Mouse (Mus musculus) intestine, postnatal 0 days (tissue): ENCODE results near the gene Ankrd22. TPM values are rescaled to one million over a fixed set of nuclear protein-coding genes. Genes with fewer than 3 reads are reported as not detected.
A peak's percentile ranks its signal among the peaks of the same experiment; 100 is the strongest.

Source experiments
- ATAC-seq: fragments of 200-750 bp; cut with Nextera tagmentation; 2 replicates; pipeline ENCODE4 v1.8.0; 2017; ENCODE audit warnings: mild to moderate bottlenecking, moderate TSS enrichment, moderate library complexity
- H3K27ac ChIP-seq: fragments of 300-500 bp; sonication (generic); 2 replicates; pipeline ENCODE4 v1.5.1; 2014; ENCODE audit warnings: mild to moderate bottlenecking, low read depth, low read length, moderate library complexity
- H3K27me3 ChIP-seq: fragments of 300-500 bp; sonication (generic); replicated peaks from 2 replicates; pipeline ENCODE4 v1.6.1; 2014; ENCODE audit warnings: low read length, mixed read lengths; ENCODE audit not compliant: control insufficient read depth, insufficient read depth
- H3K36me3 ChIP-seq: fragments of 300-500 bp; sonication (generic); 2 replicates; pipeline ENCODE4 v1.6.1; 2014; ENCODE audit warnings: mild to moderate bottlenecking, moderate library complexity; ENCODE audit not compliant: control insufficient read depth, insufficient read depth
- H3K4me1 ChIP-seq: fragments of 300-500 bp; sonication (generic); replicated peaks from 2 replicates; pipeline ENCODE4 v1.6.1; 2014; ENCODE audit warnings: antibody characterized with exemption, low read length, mixed read lengths; ENCODE audit not compliant: control insufficient read depth, insufficient read depth
- H3K4me2 ChIP-seq: fragments of 300-500 bp; sonication (generic); replicated peaks from 2 replicates; pipeline ENCODE4 v1.6.1; 2014; ENCODE audit warnings: low read depth, mild to moderate bottlenecking, moderate library complexity
- H3K4me3 ChIP-seq: fragments of 300-500 bp; sonication (generic); 2 replicates; pipeline ENCODE4 v1.5.1; 2014; ENCODE audit warnings: low read depth, low read length
- H3K9ac ChIP-seq: fragments of 300-500 bp; sonication (generic); 2 replicates; pipeline ENCODE4 v1.6.1; 2014; ENCODE audit warnings: mild to moderate bottlenecking, low read depth, low read length
- H3K9me3 ChIP-seq: fragments of 300-500 bp; sonication (generic); 2 replicates; pipeline ENCODE4 v1.6.1; 2016; ENCODE audit warnings: mixed run types; ENCODE audit not compliant: control insufficient read depth
- CTCF ChIP-seq: sonication (generic); IDR thresholded peaks from 2 replicates; pipeline ENCODE4 v1.5.1; 2016; ENCODE audit warnings: low read depth, mild to moderate bottlenecking, control low read depth, antibody characterized with exemption, moderate library complexity
- WGBS: fragments of 180-500 bp; shearing (Covaris S2); extraction: QIAGEN DNeasy Blood & Tissue Kit; methylation state at CpG from one replicate; pipeline ENCODE4 v1.1.7; 2014; 5-methylcytosine and 5-hydroxymethylcytosine counted together
- polyA plus RNA-seq: library from polyadenylated mRNA; unstranded; fragments of >200 nt; fragmentation: Nextera tagmentation; extraction: Ambion mirVana; gene quantifications from 2 replicates; pipeline ENCODE4 v1.2.1, GENCODE M21; 2015

The Ankrd22 gene
- polyA plus RNA-seq, 1 experiment from 2014 or later, result 3.0 TPM

GRCm38 (mm10) chr19:34171167-34171566 is 5.3 kb upstream of the Ankrd22 start:
- TF ChIP-seq CTCF, result no peak
- H3K4me2 ChIP-seq, result no peak overlapping the region
- 78% methylated on average over 3 of the region's 3 CpGs for WGBS

GRCm38 (mm10) chr19:34169121-34169520 is 3.3 kb upstream of the Ankrd22 start:
- no peak for ATAC-seq

More at GRCm38 (mm10) chr19:34171167-34171566, 5.3 kb upstream of the Ankrd22 start:
- Histone ChIP-seq H3K9ac (no peak overlapping the region), H3K4me1 (no peaks in the 10 kb centered on the region), H3K27me3 (no peaks in the 10 kb centered on the region), H3K9me3 (no peaks in the 10 kb centered on the region), H3K4me3 (no peak overlapping the region), H3K36me3 (no peaks in the 10 kb centered on the region), H3K27ac (no peak overlapping the region)
- no peak for ATAC-seq

GRCm38 (mm10) chr19:34167896-34168661 is 2.2 kb upstream of the Ankrd22 start:
- Histone ChIP-seq H3K4me3 (no peak overlapping the region), H3K4me2 (no peak overlapping the region), H3K4me1 (no peaks in the 10 kb centered on the region), H3K36me3 (no peaks in the 10 kb centered on the region), H3K27ac (no peak overlapping the region), H3K9ac (no peak overlapping the region), H3K27me3 (no peaks in the 10 kb centered on the region), H3K9me3 (no peaks in the 10 kb centered on the region)
- ATAC-seq, result no peak
- 64% methylated on average over 7 of the region's 7 CpGs for WGBS
- no peak for TF ChIP-seq CTCF

More at GRCm38 (mm10) chr19:34169121-34169520, 3.3 kb upstream of the Ankrd22 start:
- Histone ChIP-seq H3K4me1 (no peaks in the 10 kb centered on the region), H3K4me2 (no peak overlapping the region), H3K36me3 (no peaks in the 10 kb centered on the region), H3K9ac (no peak overlapping the region), H3K9me3 (no peaks in the 10 kb centered on the region), H3K27me3 (no peaks in the 10 kb centered on the region), H3K27ac (no peak overlapping the region), H3K4me3 (no peak overlapping the region)
- no peak for TF ChIP-seq CTCF

GRCm38 (mm10) chr19:34166386-34166785 is 533 bp upstream of the Ankrd22 start:
- Histone ChIP-seq H3K27ac (peak overlapping the region; percentile 15; the same call in 1 of the 2 replicates), H3K36me3 (no peaks in the 10 kb centered on the region), H3K4me2 (no peak overlapping the region), H3K27me3 (no peaks in the 10 kb centered on the region), H3K4me1 (no peaks in the 10 kb centered on the region), H3K9ac (no peak overlapping the region), H3K4me3 (no peak overlapping the region), H3K9me3 (no peaks in the 10 kb centered on the region)
- 52% methylated on average over 4 of the region's 4 CpGs for WGBS
- no peak for TF ChIP-seq CTCF
- ATAC-seq, result peak; percentile 57

- no peak overlapping the region for H3K27ac ChIP-seq
- H3K4me2 ChIP-seq, result no peak overlapping the region
- H3K4me1 ChIP-seq, result no peaks in the 10 kb centered on the region
- no peak overlapping the region for H3K9ac ChIP-seq
- no peak for TF ChIP-seq CTCF
- no peak overlapping the region for H3K4me3 ChIP-seq
- 84% methylated on average over 5 of the region's 5 CpGs for WGBS
- ATAC-seq, result no peak
- no peaks in the 10 kb centered on the region for H3K36me3 ChIP-seq
- no peaks in the 10 kb centered on the region for H3K27me3 ChIP-seq
- H3K9me3 ChIP-seq, result no peaks in the 10 kb centered on the region
Measured at GRCm38 (mm10) chr19:34162693-34163092, 3.2 kb downstream of the Ankrd22 start.

GRCm38 (mm10) chr19:34153263-34154144 is 12.3 kb downstream of the Ankrd22 start:
- no peak for TF ChIP-seq CTCF
- ATAC-seq, result no peak
- WGBS, result 81% methylated on average over 6 of the region's 6 CpGs

More at GRCm38 (mm10) chr19:34153263-34154144, 12.3 kb downstream of the Ankrd22 start:
- no peak overlapping the region for H3K9ac ChIP-seq
- H3K4me3 ChIP-seq, result no peak overlapping the region
- H3K9me3 ChIP-seq, result no peaks in the 10 kb centered on the region
- H3K4me1 ChIP-seq, result no peaks in the 10 kb centered on the region
- H3K4me2 ChIP-seq, result no peak overlapping the region
- H3K36me3 ChIP-seq, result no peaks in the 10 kb centered on the region
- H3K27ac ChIP-seq, result no peak overlapping the region
- H3K27me3 ChIP-seq, result no peaks in the 10 kb centered on the region
